Mouse (Mus musculus) embryo, embryonic 11.5 days (tissue): ENCODE results near the gene Olfr1141.

Source experiments
- DNase-seq: peaks from one replicate; pipeline ENCODE4 v3.0.0-alpha.2; 2012; ENCODE audit warnings: low read depth, low spot score

The Olfr1141 gene

GRCm38 (mm10) chr2:87753891-87754290, at the start of gene Olfr1141:
TSS of gene Olfr1141 (minus strand) at chr2:87753991.
- DNase-seq = no peak

GRCm38 (mm10) chr2:87800292-87800691, 46.5 kb upstream of the Olfr1141 start, which contains the start of gene Olfr1143:
TSS of gene Olfr1143 (plus strand) at chr2:87800592.
- no peak for DNase-seq

GRCm38 (mm10) chr2:87779183-87779582, 25.4 kb upstream of the Olfr1141 start, which contains the start of gene Olfr152:
TSS of gene Olfr152 (plus strand) at chr2:87779483.
- no peak for DNase-seq

GRCm38 (mm10) chr2:87776143-87776542, 22.4 kb upstream of the Olfr1141 start:
- DNase-seq = no peak

- DNase-seq = no peak
Observed at GRCm38 (mm10) chr2:87743452-87743851, 10.3 kb downstream of the Olfr1141 start, which contains the start of gene Olfr1140. TSS of gene Olfr1140 (plus strand) at chr2:87743752.

- no peak for DNase-seq
Observed at GRCm38 (mm10) chr2:87739878-87740277, 13.9 kb downstream of the Olfr1141 start, which contains the start of gene Olfr1138. TSS of gene Olfr1138 (minus strand) at chr2:87739978.

GRCm38 (mm10) chr2:87713079-87713478, 40.7 kb downstream of the Olfr1141 start, which contains the start of gene Olfr1137:
TSS of gene Olfr1137 (minus strand) at chr2:87713179.
- DNase-seq = no peak
